Mouse (Mus musculus) kidney, postnatal 0 days (tissue): ENCODE measurements around the gene Gfi1. TPM values are rescaled to one million over a fixed set of nuclear protein-coding genes. Genes with fewer than 3 reads are reported as not detected.

ENCODE experiments used
- ATAC-seq: fragments of 200-750 bp; cut with Nextera tagmentation; replicated peaks from 2 replicates; pipeline ENCODE4 v1.8.0; 2017; ENCODE audit warnings: low read depth, moderate number of reproducible peaks, moderate TSS enrichment, moderate library complexity; ENCODE audit not compliant: low FRiP score
- DNase-seq: peaks from one replicate; pipeline ENCODE4 v3.0.0-alpha.2; 2016; ENCODE audit warnings: low spot score
- H3K27ac ChIP-seq: fragments of 300-500 bp; sonication (generic); 2 replicates; pipeline ENCODE4 v1.5.1; 2014; ENCODE audit warnings: mild to moderate bottlenecking
- H3K27me3 ChIP-seq: fragments of 300-500 bp; sonication (generic); 2 replicates; pipeline ENCODE4 v1.6.1; 2014; ENCODE audit warnings: low read length, mixed read lengths; ENCODE audit not compliant: insufficient read depth
- H3K36me3 ChIP-seq: fragments of 300-500 bp; sonication (generic); 2 replicates; pipeline ENCODE4 v1.6.1; 2014; ENCODE audit warnings: low read length, mixed read lengths; ENCODE audit not compliant: insufficient read depth
- H3K4me1 ChIP-seq: fragments of 300-500 bp; sonication (generic); replicated peaks from 2 replicates; pipeline ENCODE4 v1.6.1; 2014; ENCODE audit warnings: antibody characterized with exemption, low read length, mixed read lengths; ENCODE audit not compliant: insufficient read depth
- H3K4me2 ChIP-seq: fragments of 300-500 bp; sonication (generic); 2 replicates; pipeline ENCODE4 v1.6.1; 2014; ENCODE audit warnings: mild to moderate bottlenecking, low read length, moderate library complexity, mixed read lengths
- H3K4me3 ChIP-seq: fragments of 300-500 bp; sonication (generic); replicated peaks from 2 replicates; pipeline ENCODE4 v1.5.1; 2014; ENCODE audit warnings: low read depth, low read length
- H3K9ac ChIP-seq: fragments of 300-500 bp; sonication (generic); 2 replicates; pipeline ENCODE4 v1.6.1; 2014; ENCODE audit warnings: low read depth, low read length
- H3K9me3 ChIP-seq: fragments of 300-500 bp; sonication (generic); replicated peaks from 2 replicates; pipeline ENCODE4 v1.6.1; 2016; ENCODE audit warnings: low read length, inconsistent platforms, mixed read lengths
- CTCF ChIP-seq: IDR thresholded peaks from 2 replicates; pipeline ENCODE4 v1.5.1; 2016; ENCODE audit warnings: antibody characterized with exemption, low read depth, mild to moderate bottlenecking, moderate library complexity
- WGBS: fragments of 180-500 bp; shearing (Covaris S2); extraction: QIAGEN DNeasy Blood & Tissue Kit; methylation state at CpG from one replicate; pipeline ENCODE4 v1.1.7; 2014; 5-methylcytosine and 5-hydroxymethylcytosine counted together
- polyA plus RNA-seq: library from polyadenylated mRNA; unstranded; fragments of >200 nt; fragmentation: Nextera tagmentation; extraction: Ambion mirVana; gene quantifications from 2 replicates; pipeline ENCODE4 v1.2.1, GENCODE M21; 2015

The Gfi1 gene
- polyA plus RNA-seq, 1 experiment from 2014 or later: not detected

DNA sequence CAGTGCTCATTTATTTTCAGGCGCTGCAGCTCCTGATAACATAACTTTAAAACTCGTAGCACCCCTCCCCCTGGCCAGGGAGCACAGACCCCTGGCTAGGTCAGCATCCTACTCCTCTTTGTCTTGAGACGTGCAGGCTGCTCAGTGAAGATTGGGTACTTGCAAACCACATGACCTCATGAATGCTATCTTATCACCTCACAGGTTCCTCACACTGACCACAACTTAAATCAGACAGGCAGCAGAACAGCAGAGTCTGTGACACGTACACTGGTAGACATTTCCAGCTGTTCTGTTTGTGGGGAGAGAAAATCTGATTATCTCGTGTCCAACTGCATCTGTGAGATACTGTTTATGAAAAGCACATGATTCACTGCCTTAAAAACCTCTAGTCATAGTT, 33.3 kb upstream of the Gfi1 start:
- H3K9me3 ChIP-seq: no peaks in the 10 kb centered on the region
- DNase-seq: no peak
- no peaks in the 10 kb centered on the region for H3K36me3 ChIP-seq
- TF ChIP-seq CTCF: no peak
- no peaks in the 10 kb centered on the region for H3K27me3 ChIP-seq
- H3K4me3 ChIP-seq: no peak overlapping the region
- H3K27ac ChIP-seq: no peak overlapping the region
- ATAC-seq: no peak
- H3K4me2 ChIP-seq: no peak overlapping the region
- H3K4me1 ChIP-seq: no peaks in the 10 kb centered on the region
- H3K9ac ChIP-seq: no peak overlapping the region
- 60% methylated on average over 5 of the region's 5 CpGs for WGBS

DNA sequence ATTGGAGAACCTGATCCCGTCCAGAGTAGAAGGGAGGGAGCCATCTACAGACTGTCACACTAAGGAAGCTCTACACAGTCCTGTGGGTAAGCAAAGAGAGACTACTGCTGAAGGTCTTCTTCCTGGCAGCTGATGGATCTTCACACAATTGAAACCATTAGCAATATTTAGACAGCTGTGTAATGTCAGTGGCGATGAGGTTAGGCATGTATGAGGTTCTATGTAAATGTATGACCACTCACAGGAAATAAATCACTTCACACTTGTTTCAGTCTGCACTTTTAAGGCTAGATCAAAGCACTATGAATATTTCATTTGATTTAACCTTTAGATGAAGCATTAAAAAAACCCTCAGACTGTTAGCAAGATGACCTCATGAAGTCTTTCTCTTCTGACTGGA, 30.2 kb upstream of the Gfi1 start:
- H3K36me3 ChIP-seq: no peaks in the 10 kb centered on the region
- no peaks in the 10 kb centered on the region for H3K27me3 ChIP-seq
- no peak overlapping the region for H3K27ac ChIP-seq
- no peak for TF ChIP-seq CTCF
- 49% methylated on average over 2 of the region's 2 CpGs for WGBS
- H3K4me2 ChIP-seq: no peak overlapping the region
- H3K9me3 ChIP-seq: no peaks in the 10 kb centered on the region
- no peak overlapping the region for H3K4me3 ChIP-seq
- no peak overlapping the region for H3K9ac ChIP-seq
- ATAC-seq (no peak), DNase-seq (no peak)
- no peaks in the 10 kb centered on the region for H3K4me1 ChIP-seq

DNA sequence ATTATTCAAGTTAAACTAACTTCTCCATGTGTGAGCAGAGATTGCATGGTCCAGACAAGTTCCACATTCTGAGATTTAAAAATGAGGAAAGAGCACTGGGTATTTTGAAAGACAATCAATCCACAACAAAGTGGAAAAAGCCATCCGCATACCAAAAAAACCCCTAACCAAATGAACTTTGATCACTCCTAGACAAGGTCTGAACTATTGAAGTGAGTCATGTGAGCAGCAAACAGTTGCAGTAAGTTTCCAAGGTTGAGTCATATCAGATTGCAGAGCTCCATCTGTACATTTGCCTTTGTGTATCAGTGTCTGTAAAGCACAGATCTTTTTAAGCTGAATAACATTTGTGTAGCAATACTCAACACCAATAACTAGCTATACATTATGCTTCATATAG, 28.9 kb upstream of the Gfi1 start:
- peak; percentile 9 for DNase-seq
- no peaks in the 10 kb centered on the region for H3K36me3 ChIP-seq
- no peaks in the 10 kb centered on the region for H3K27me3 ChIP-seq
- 67% methylated on average over 1 of the region's 1 CpGs for WGBS
- no peaks in the 10 kb centered on the region for H3K9me3 ChIP-seq
- no peak for ATAC-seq
- no peaks in the 10 kb centered on the region for H3K4me1 ChIP-seq
- H3K9ac ChIP-seq: no peak overlapping the region
- H3K27ac ChIP-seq: no peak overlapping the region
- H3K4me3 ChIP-seq: no peak overlapping the region
- H3K4me2 ChIP-seq: no peak overlapping the region
- TF ChIP-seq CTCF: no peak

DNA sequence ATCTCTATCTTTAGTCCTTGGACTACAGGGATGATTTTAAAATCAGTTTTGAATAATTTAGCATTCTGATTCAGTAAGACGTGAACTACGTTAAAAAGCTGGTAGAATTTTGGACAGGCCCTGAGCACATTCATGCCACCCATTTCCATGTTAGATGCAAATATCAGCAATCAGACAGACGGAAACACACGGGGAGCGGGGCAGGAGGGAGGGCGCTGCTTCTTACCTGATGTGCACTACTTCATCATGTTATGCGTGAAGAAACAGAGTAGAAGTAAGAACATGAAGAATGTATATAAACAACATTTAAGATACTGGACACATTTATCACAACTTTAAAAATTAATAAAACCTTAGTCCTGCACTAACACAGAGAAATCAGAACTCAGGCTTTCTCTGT, 27.8 kb upstream of the Gfi1 start:
- no peaks in the 10 kb centered on the region for H3K4me1 ChIP-seq
- H3K9ac ChIP-seq: no peak overlapping the region
- no peaks in the 10 kb centered on the region for H3K27me3 ChIP-seq
- H3K27ac ChIP-seq: no peak overlapping the region
- H3K4me3 ChIP-seq: no peak overlapping the region
- H3K36me3 ChIP-seq: no peaks in the 10 kb centered on the region
- H3K4me2 ChIP-seq: no peak overlapping the region
- 97% methylated on average over 7 of the region's 7 CpGs for WGBS
- ATAC-seq (no peak), DNase-seq (no peak)
- H3K9me3 ChIP-seq: no peaks in the 10 kb centered on the region
- no peak for TF ChIP-seq CTCF

GRCm38 (mm10) chr5:107749229-107749916, 23.5 kb upstream of the Gfi1 start:
- Histone ChIP-seq H3K9me3 (no peaks in the 10 kb centered on the region), H3K27me3 (no peaks in the 10 kb centered on the region), H3K4me2 (peak overlapping the region; percentile 8; the same call in 1 of the 2 replicates), H3K36me3 (0 out of 2 replicates have a peak, but pooled peaks cover 3% of the 10 kb centered on the region), H3K4me1 (no peaks in the 10 kb centered on the region), H3K4me3 (no peak overlapping the region), H3K27ac (no peak overlapping the region), H3K9ac (no peak overlapping the region)
- ATAC-seq (no peak), DNase-seq (peak; percentile 69)
- 58% methylated on average over 9 of the region's 9 CpGs for WGBS
- TF ChIP-seq CTCF: no peak

GRCm38 (mm10) chr5:107739023-107739422, 13.2 kb upstream of the Gfi1 start:
- no peaks in the 10 kb centered on the region for H3K27me3 ChIP-seq
- H3K4me3 ChIP-seq: no peak overlapping the region
- DNase-seq: no peak
- H3K9me3 ChIP-seq: no peaks in the 10 kb centered on the region
- H3K27ac ChIP-seq: no peak overlapping the region
- ATAC-seq: no peak
- 90% methylated on average over 5 of the region's 5 CpGs for WGBS
- H3K9ac ChIP-seq: no peak overlapping the region
- H3K36me3 ChIP-seq: no peaks in the 10 kb centered on the region
- H3K4me2 ChIP-seq: no peak overlapping the region
- H3K4me1 ChIP-seq: no peaks in the 10 kb centered on the region
- TF ChIP-seq CTCF: no peak

DNA sequence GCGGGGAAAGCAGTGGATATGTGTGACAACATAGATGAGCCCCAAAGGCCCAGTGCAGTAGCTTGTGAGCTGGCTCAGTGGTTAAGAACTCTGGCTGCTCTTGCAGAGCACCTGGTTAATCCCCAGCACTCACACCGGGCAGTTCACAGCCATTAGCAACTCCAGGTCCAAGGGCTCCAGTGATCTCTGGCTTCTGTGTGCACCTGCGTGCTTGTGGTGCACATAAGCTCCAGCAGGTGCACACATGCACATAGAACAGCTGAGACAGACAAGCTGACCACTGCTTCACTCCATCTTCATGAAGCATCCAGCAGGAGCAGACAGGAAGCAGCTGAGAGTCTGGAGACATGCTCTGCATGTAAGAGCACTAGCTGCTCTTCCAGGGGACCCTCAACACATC, 12.5 kb upstream of the Gfi1 start:
- WGBS: 65% methylated on average over 3 of the region's 3 CpGs
- Histone ChIP-seq H3K27ac (no peak overlapping the region), H3K4me3 (no peak overlapping the region), H3K4me1 (no peaks in the 10 kb centered on the region), H3K36me3 (no peaks in the 10 kb centered on the region), H3K4me2 (no peak overlapping the region), H3K9ac (no peak overlapping the region), H3K9me3 (no peaks in the 10 kb centered on the region), H3K27me3 (no peaks in the 10 kb centered on the region)
- ATAC-seq (no peak), DNase-seq (no peak)
- TF ChIP-seq CTCF: no peak
